Mouse (Mus musculus) stomach, postnatal 0 days (tissue): ENCODE measurements around the gene E130308A19Rik.

Experiments used
- CTCF ChIP-seq: IDR thresholded peaks from 2 replicates; pipeline ENCODE4 v1.5.1; 2016; ENCODE audit warnings: antibody characterized with exemption, low read depth, mild to moderate bottlenecking, moderate library complexity
- EP300 ChIP-seq: optimal IDR thresholded peaks from 2 replicates; pipeline ENCODE3; 2016; ENCODE audit warnings: antibody characterized with exemption

GRCm38 (mm10) chr4:59725579-59725978 is 99.6 kb downstream of the E130308A19Rik start:
- TF ChIP-seq CTCF (no peak), EP300 (no peak)
